Mouse (Mus musculus) neural tube, embryonic 15.5 days (tissue): ENCODE measurements at regions not wholly inside any gene's neighbourhood (a gene's known extent, or its start where the extent isn't known, plus 50 kb on each side); places are given as distances from the start of the nearest gene placed in this dataset.

ENCODE experiments used
- ATAC-seq: fragments of 200-750 bp; cut with Nextera tagmentation; 2 replicates; pipeline ENCODE4 v1.8.0; 2017; ENCODE audit warnings: mild to moderate bottlenecking, moderate TSS enrichment, moderate library complexity; ENCODE audit not compliant: low FRiP score
- H3K27ac ChIP-seq: fragments of 300-500 bp; sonication (generic); replicated peaks from 2 replicates; pipeline ENCODE4 v1.5.1; 2015; ENCODE audit warnings: mild to moderate bottlenecking, inconsistent platforms
- H3K27me3 ChIP-seq: fragments of 300-500 bp; sonication (generic); replicated peaks from 2 replicates; pipeline ENCODE4 v1.6.1; 2015; ENCODE audit warnings: inconsistent platforms
- H3K36me3 ChIP-seq: fragments of 300-500 bp; sonication (generic); 2 replicates; pipeline ENCODE4 v1.6.1; 2015; ENCODE audit warnings: inconsistent platforms
- H3K4me1 ChIP-seq: fragments of 300-500 bp; sonication (generic); 2 replicates; pipeline ENCODE4 v1.6.1; 2015; ENCODE audit warnings: inconsistent platforms
- H3K4me2 ChIP-seq: fragments of 300-500 bp; sonication (generic); 2 replicates; pipeline ENCODE4 v1.6.1; 2015; ENCODE audit warnings: inconsistent platforms, mild to moderate bottlenecking, moderate library complexity
- H3K4me3 ChIP-seq: fragments of 300-500 bp; sonication (generic); replicated peaks from 2 replicates; pipeline ENCODE4 v1.5.1; 2015; ENCODE audit warnings: mild to moderate bottlenecking, inconsistent platforms
- H3K9ac ChIP-seq: fragments of 300-500 bp; sonication (generic); replicated peaks from 2 replicates; pipeline ENCODE4 v1.6.1; 2015; ENCODE audit warnings: mild to moderate bottlenecking, inconsistent platforms
- H3K9me3 ChIP-seq: fragments of 300-500 bp; sonication (generic); replicated peaks from 2 replicates; pipeline ENCODE4 v1.6.1; 2016; ENCODE audit warnings: inconsistent platforms
- WGBS: fragments of 180-500 bp; shearing (Covaris S2); methylation state at CpG from one replicate; pipeline ENCODE4 v1.1.7; 2015; ENCODE audit warnings: mixed read lengths; 5-methylcytosine and 5-hydroxymethylcytosine counted together

DNA sequence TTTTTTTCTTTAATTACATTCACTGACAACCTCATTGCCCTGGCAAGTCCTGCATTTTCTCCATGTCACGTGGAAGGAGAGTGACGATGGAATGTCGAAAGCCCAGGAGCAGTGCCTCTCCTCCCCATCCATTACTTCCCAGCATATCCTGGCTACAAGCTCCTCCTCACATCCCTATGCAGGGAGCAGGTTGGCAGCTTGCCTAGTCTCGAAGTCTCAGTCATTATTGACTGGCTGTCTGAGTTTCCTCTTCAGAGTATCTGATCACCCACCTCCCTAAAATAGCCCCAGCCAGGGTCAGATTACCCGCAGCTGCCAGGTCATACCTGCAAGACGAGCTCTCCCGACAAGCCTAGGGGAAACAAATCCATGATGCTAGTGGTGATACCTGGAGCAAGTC lies 83.7 kb upstream of the Galnt15 start:
- no peak for ATAC-seq

DNA sequence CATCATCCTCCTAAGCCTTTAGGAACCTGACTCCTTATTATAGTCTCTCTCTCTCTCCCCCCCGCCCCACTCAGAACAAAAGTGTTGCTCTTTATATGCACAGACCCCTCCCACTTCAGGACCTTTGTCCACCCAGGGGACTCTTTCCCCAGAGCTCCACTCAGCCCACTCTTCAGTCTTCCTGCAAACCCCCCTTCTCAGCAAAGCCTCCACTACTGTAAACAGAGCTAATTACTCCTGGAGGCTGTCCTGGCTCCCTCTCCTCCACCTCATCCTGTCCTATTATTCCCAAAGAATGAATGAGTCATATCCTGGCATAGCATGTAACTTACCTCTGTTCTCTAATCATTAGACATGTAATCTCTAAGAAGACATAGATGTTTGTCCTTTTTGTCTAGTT lies 82.8 kb upstream of the Galnt15 start:
- Histone ChIP-seq H3K4me3 (no peak overlapping the region), H3K9ac (no peak overlapping the region), H3K36me3 (no peaks in the 10 kb centered on the region), H3K27ac (no peak overlapping the region), H3K4me2 (no peak overlapping the region), H3K9me3 (no peaks in the 10 kb centered on the region), H3K4me1 (no peaks in the 10 kb centered on the region), H3K27me3 (no peaks in the 10 kb centered on the region)
- no peak for ATAC-seq
- 80% methylated on average over 1 of the region's 1 CpGs for WGBS

More for the DNA sequence above, 83.7 kb upstream of the Galnt15 start:
- Histone ChIP-seq H3K27me3 (no peaks in the 10 kb centered on the region), H3K36me3 (no peaks in the 10 kb centered on the region), H3K27ac (no peak overlapping the region), H3K4me3 (no peak overlapping the region), H3K9ac (no peak overlapping the region), H3K9me3 (no peaks in the 10 kb centered on the region), H3K4me2 (no peak overlapping the region), H3K4me1 (no peaks in the 10 kb centered on the region)
- 69% methylated on average over 7 of the region's 7 CpGs for WGBS

DNA sequence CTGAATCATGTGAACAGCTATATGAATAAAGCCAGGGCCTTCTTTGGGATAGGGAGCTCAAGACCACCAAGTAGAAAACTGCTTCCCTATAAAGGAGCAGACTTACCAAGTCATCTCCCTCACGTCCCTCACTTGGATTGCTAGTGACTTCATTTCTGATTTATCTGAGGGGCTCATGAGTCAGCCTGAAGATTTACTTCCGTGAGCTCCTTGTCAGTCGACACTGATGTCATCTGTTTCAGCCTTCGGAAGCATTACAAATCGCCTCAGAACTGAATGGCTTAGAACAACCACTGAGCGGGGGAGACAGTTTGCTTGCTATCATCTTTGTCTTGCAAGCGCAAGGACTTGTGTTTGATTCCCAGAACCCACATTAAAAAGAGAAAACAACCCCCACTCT lies 81.5 kb upstream of the Galnt15 start:
- Histone ChIP-seq H3K4me1 (no peaks in the 10 kb centered on the region), H3K36me3 (no peaks in the 10 kb centered on the region), H3K27me3 (no peaks in the 10 kb centered on the region), H3K4me3 (no peak overlapping the region), H3K27ac (no peak overlapping the region), H3K9ac (no peak overlapping the region), H3K9me3 (no peaks in the 10 kb centered on the region), H3K4me2 (no peak overlapping the region)
- ATAC-seq, result no peak
- WGBS, result 29% methylated on average over 7 of the region's 7 CpGs

DNA sequence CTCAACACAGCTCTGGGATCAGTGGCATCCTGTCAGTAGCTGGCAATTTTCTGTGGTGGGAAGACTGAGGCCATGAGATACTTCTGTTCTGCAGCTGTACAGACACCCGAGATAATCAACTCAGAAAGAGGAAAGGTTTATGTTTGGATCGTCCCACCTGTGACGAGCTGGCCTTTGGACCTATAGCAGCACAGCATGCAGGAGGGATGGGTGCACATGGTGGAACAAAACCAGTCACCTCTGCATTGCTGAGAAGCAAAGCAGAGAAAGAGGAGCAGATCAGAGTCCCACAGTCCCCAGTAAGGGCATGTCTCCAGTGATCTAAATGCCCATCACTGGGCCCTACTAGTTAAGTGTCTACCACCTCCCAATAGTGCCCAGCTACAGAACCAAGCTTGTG lies 76.9 kb upstream of the Galnt15 start:
- H3K36me3 ChIP-seq, result no peaks in the 10 kb centered on the region
- H3K27me3 ChIP-seq, result no peaks in the 10 kb centered on the region
- no peak overlapping the region for H3K9ac ChIP-seq
- H3K4me1 ChIP-seq, result no peaks in the 10 kb centered on the region
- no peak overlapping the region for H3K4me2 ChIP-seq
- H3K9me3 ChIP-seq, result no peaks in the 10 kb centered on the region
- ATAC-seq, result no peak
- H3K27ac ChIP-seq, result no peak overlapping the region
- 78% methylated on average over 3 of the region's 3 CpGs for WGBS
- H3K4me3 ChIP-seq, result no peak overlapping the region

DNA sequence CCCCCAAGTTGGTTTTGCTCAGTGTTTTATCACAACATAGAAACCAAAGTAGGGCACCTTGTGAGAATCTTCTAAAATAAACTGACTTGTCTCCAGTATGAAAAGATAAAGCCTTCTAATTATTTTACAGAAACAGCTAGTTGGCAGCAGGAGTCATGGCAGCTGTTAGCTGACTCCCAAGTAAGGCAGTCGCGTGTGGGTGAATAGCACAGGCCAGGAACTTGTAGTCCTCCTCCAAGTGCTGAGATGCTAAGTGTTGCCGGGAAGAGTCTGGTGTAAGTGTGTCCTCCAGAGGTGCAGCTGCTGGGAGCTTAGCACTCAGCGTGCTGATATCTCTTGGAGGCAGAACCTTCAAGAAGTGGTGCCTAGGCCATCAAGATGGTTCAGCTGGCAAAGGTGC lies 75.0 kb upstream of the Galnt15 start:
- no peak overlapping the region for H3K27ac ChIP-seq
- H3K4me2 ChIP-seq, result no peak overlapping the region
- ATAC-seq, result no peak
- H3K36me3 ChIP-seq, result no peaks in the 10 kb centered on the region
- no peaks in the 10 kb centered on the region for H3K27me3 ChIP-seq
- no peak overlapping the region for H3K9ac ChIP-seq
- no peaks in the 10 kb centered on the region for H3K9me3 ChIP-seq
- no peak overlapping the region for H3K4me3 ChIP-seq
- 84% methylated on average over 4 of the region's 4 CpGs for WGBS
- no peaks in the 10 kb centered on the region for H3K4me1 ChIP-seq

DNA sequence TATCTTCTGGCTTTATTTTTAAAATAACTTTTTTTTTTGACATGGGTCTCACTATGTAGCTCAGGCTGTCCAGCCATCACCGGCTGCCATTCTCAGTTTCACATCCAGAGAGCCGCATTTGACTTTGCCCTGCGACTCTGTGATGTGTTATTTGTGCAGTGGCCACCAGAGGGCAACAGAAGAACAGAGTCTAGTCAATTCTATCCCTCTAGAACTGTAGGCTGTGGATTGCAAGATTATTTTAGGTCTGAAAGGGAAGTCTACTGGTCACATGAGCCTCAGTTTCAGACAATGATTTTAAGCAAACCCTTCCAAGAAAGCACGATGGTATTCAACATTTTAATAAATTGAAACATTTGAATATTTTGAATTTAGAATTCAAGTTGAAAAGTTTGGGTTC lies 73.8 kb upstream of the Galnt15 start:
- ATAC-seq, result peak; percentile 74; the same call in 1 of the 2 replicates
- no peaks in the 10 kb centered on the region for H3K4me1 ChIP-seq
- WGBS, result 7% methylated on average over 4 of the region's 4 CpGs
- no peaks in the 10 kb centered on the region for H3K27me3 ChIP-seq
- H3K4me3 ChIP-seq, result no peak overlapping the region
- H3K9ac ChIP-seq, result no peak overlapping the region
- H3K4me2 ChIP-seq, result no peak overlapping the region
- no peaks in the 10 kb centered on the region for H3K36me3 ChIP-seq
- no peak overlapping the region for H3K27ac ChIP-seq
- H3K9me3 ChIP-seq, result no peaks in the 10 kb centered on the region

DNA sequence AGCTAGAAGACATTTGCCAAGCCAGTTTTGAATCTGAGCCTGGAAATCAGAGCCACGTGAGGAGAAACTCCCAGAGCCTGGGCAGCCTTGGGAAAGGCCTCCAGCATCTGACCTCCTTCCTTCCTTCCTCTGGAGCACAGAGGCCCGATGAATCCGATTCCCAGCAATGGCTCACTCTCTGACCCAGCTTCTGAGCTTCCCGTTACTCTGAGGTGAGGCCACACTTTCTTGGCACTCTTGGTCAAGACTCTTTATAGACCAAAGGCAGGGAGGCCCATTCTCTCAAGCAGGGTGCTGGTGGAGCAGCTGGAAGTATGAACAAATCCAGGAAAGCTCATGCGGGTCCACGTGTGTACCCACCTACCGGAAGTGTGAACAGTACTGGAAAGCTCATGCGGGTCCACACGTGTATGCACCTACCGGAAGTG lies 71.6 kb upstream of the Galnt15 start:
- H3K9me3 ChIP-seq, result no peaks in the 10 kb centered on the region

DNA sequence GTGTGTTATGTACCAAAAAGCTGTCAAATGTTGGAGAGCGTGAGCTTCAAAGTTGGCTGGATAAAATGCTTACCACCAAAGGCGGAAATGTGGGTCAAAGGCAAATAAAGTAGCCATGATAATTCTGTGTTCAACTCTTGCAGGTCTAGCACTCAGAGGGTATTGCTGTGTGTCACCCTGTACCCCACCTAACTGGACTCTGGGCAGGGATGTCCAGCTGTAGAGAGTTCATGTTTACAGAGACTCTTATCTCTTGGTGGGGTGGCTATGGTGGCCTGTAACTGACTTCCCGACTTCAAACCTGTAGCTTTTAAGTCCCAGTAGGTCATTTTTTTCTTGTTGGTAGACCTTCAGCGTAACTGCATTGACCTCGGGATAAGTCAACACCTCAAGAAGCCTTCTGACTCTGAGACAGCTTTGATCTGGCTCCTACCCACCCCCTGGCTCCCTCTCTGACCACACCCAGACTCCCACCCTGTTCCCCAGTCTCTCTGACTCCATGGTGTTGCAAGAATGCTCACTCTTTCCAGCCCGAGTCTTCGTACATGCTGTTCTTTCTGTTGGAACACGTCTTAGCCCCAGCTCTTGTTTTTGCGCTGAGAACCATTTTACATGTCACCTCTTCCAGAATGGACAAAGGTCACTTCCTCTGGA lies 68.5 kb upstream of the Galnt15 start:
- Histone ChIP-seq H3K36me3 (no peaks in the 10 kb centered on the region), H3K9ac (no peak overlapping the region), H3K9me3 (no peaks in the 10 kb centered on the region), H3K4me2 (no peak overlapping the region), H3K27me3 (no peaks in the 10 kb centered on the region), H3K4me1 (no peaks in the 10 kb centered on the region), H3K27ac (no peak overlapping the region), H3K4me3 (no peak overlapping the region)
- WGBS, result 92% methylated on average over 9 of the region's 9 CpGs
- ATAC-seq, result no peak

More for the DNA sequence above, 71.6 kb upstream of the Galnt15 start:
- Histone ChIP-seq H3K27ac (no peak overlapping the region), H3K9ac (no peak overlapping the region), H3K4me1 (no peaks in the 10 kb centered on the region), H3K36me3 (no peaks in the 10 kb centered on the region), H3K4me2 (no peak overlapping the region), H3K4me3 (no peak overlapping the region), H3K27me3 (no peaks in the 10 kb centered on the region)
- ATAC-seq, result no peak
- 89% methylated on average over 10 of the region's 10 CpGs for WGBS

DNA sequence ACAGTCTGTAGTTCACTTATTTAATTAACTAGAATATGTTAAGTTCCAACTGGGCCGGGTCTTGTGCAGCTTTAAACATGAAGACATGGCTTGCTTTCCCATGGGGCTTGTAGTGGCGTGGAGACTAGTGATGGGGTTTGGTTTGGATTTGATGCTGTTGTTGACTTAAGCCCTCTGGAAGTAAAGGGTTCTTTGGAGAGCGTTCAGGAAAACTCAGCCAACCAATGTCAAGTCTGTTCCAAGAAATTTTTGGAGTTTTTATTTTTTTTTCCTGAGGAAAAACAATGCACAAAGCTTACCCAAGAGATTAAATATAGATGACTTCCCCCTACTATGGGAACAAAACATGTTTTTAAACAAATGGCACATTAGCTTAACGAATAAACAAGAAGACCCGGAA lies 67.3 kb upstream of the Galnt15 start:
- Histone ChIP-seq H3K4me2 (no peak overlapping the region), H3K27me3 (no peaks in the 10 kb centered on the region), H3K4me3 (no peak overlapping the region), H3K36me3 (no peaks in the 10 kb centered on the region), H3K9ac (no peak overlapping the region), H3K27ac (no peak overlapping the region), H3K4me1 (no peaks in the 10 kb centered on the region), H3K9me3 (no peaks in the 10 kb centered on the region)
- ATAC-seq, result no peak
- WGBS, result 84% methylated on average over 5 of the region's 5 CpGs

DNA sequence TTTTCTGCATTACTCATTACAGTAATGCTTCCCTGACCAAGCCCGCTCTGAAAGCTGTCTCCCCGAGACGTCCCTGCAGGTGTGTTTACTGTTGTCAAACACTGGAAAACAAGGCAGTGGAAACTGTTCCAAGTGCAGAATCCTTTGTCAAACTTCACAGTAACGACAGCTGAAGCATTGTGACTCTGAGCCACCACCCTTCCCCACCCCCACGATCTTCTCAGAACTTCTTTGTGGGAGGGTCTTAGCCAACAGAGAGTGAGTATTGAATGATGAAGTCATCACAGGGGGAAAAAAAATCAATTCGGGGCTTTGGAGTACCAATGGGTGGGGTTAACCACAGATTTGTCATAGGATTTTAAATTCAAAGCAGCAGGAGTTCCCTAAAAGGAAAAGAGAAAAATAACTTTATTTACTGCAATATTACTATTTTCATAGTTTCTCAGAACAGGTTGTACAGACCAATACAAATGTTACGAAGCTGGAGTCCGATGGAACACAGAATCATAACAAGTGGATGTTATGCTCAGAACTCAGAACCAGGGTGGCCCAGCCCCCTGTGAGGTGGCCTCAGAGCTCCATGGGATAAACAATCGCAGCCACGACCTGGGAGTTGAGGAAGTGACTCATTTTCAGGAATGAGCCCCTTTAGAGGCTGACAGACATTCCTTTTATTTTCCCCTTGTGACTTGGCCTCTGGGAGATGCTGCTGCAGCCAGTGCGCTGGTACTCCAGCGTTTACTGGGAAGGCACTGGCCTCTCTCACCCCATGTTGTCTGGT lies 65.5 kb upstream of the Galnt15 start:
- Histone ChIP-seq H3K9ac (no peak overlapping the region), H3K27ac (no peak overlapping the region), H3K27me3 (no peaks in the 10 kb centered on the region), H3K4me3 (no peak overlapping the region), H3K36me3 (no peaks in the 10 kb centered on the region), H3K4me2 (no peak overlapping the region), H3K9me3 (no peaks in the 10 kb centered on the region), H3K4me1 (no peaks in the 10 kb centered on the region)
- ATAC-seq, result no peak
- WGBS, result 67% methylated on average over 12 of the region's 12 CpGs

DNA sequence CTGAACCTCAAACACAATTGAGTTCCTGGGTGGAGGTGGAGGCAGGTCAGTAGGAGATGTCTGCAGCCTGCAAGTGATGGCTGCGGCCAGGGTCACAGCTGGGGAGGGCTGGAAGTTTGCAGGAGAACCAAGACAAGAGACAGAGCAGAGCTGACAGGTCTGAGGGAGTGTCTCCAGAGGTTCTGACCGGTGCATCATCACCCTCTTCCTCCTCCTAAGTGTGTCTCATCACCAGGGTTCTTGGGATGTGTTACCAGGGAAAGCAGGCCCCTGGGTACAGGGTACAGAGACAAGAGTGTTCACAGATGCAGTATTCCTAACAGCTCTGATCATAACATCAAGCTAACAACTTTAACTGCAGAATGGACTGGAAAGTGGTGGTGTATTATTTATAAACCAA lies 64.7 kb upstream of the Galnt15 start:
- ATAC-seq, result no peak
- H3K27me3 ChIP-seq, result no peaks in the 10 kb centered on the region
- H3K27ac ChIP-seq, result no peak overlapping the region
- no peak overlapping the region for H3K4me2 ChIP-seq
- H3K36me3 ChIP-seq, result no peaks in the 10 kb centered on the region
- no peaks in the 10 kb centered on the region for H3K4me1 ChIP-seq
- 74% methylated on average over 2 of the region's 2 CpGs for whole genome bisulfite sequencing
- H3K4me3 ChIP-seq, result no peak overlapping the region
- H3K9ac ChIP-seq, result no peak overlapping the region
- H3K9me3 ChIP-seq, result no peaks in the 10 kb centered on the region

DNA sequence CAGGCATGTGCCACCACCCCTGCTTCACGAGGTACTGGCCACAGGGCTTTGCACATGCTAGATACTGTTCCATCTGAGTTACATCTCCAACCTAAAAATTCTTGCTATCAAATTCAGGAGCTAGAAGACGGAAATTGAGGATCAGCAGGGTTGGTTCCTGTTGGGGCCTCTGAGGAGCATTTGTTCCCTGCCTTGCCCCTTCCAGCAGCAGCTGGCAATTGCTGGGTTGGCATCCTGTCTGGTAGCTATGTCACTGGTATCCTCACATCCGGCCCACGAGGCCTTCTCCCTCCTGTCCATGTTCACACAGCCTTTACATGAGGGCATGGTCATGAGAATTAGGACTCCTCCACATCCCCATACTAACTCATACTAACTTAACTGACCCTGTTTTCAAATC lies 64.0 kb upstream of the Galnt15 start:
- Histone ChIP-seq H3K4me1 (no peaks in the 10 kb centered on the region), H3K27ac (no peak overlapping the region), H3K9ac (no peak overlapping the region), H3K9me3 (no peaks in the 10 kb centered on the region), H3K4me2 (no peak overlapping the region), H3K4me3 (no peak overlapping the region), H3K27me3 (no peaks in the 10 kb centered on the region), H3K36me3 (no peaks in the 10 kb centered on the region)
- WGBS, result 85% methylated on average over 4 of the region's 4 CpGs
- no peak for ATAC-seq
